Mouse (Mus musculus) C2C12 (cell line): ENCODE measurements at regions not wholly inside any gene's neighbourhood (a gene's known extent, or its start where the extent isn't known, plus 50 kb on each side); places are given as distances from the start of the nearest gene placed in this dataset.

Experiments
- H3K27me3 ChIP-seq: one replicate; pipeline ENCODE4 v1.6.1; 2011; ENCODE audit not compliant: control insufficient read depth, insufficient read depth, insufficient read length
- H3K36me3 ChIP-seq: one replicate; pipeline ENCODE4 v1.6.1; 2011; ENCODE audit not compliant: control insufficient read depth, insufficient read depth
- H3K4me3 ChIP-seq: one replicate; pipeline ENCODE4 v1.5.1; 2011; ENCODE audit warnings: mild to moderate bottlenecking, control low read depth; ENCODE audit not compliant: poor library complexity, insufficient read depth, severe bottlenecking
- H3K79me2 ChIP-seq: one replicate; pipeline ENCODE4 v1.6.1; 2011; ENCODE audit not compliant: control insufficient read depth, insufficient read depth
- H3K79me3 ChIP-seq: one replicate; pipeline ENCODE4 v1.6.1; 2011; ENCODE audit warnings: low read depth, control low read depth
- H3ac ChIP-seq: one replicate; pipeline ENCODE3; 2011; ENCODE audit warnings: low read depth; ENCODE audit not compliant: control insufficient read depth, insufficient read length
- CEBPB ChIP-seq: IDR thresholded peaks from one replicate; pipeline ENCODE4 v1.6.1; 2011; ENCODE audit warnings: low read depth, mild to moderate bottlenecking, control low read depth, moderate library complexity
- CTCF ChIP-seq: IDR thresholded peaks from one replicate; pipeline ENCODE4 v1.5.1; 2011; ENCODE audit not compliant: control insufficient read depth, insufficient read depth, insufficient read length
- FOSL1 ChIP-seq: IDR thresholded peaks from one replicate; pipeline ENCODE4 v1.8.0; 2011; ENCODE audit warnings: mild to moderate bottlenecking, low read length; ENCODE audit not compliant: poor library complexity, insufficient read depth, severe bottlenecking
- MAX ChIP-seq: IDR thresholded peaks from one replicate; pipeline ENCODE4 v1.6.1; 2011; ENCODE audit warnings: mild to moderate bottlenecking, control low read depth
- MYOD1 ChIP-seq: IDR thresholded peaks from one replicate; pipeline ENCODE4 v1.6.1; 2011; ENCODE audit warnings: low read depth; ENCODE audit not compliant: control insufficient read depth, insufficient read length
- MYOG ChIP-seq: IDR thresholded peaks from one replicate; pipeline ENCODE4 v1.6.1; 2011; ENCODE audit not compliant: control insufficient read depth, insufficient read length; ENCODE audit errors: extremely low read depth
- USF1 ChIP-seq: IDR thresholded peaks from one replicate; pipeline ENCODE4 v1.6.1; 2011; ENCODE audit warnings: low read depth, mild to moderate bottlenecking, control low read depth, moderate library complexity

DNA sequence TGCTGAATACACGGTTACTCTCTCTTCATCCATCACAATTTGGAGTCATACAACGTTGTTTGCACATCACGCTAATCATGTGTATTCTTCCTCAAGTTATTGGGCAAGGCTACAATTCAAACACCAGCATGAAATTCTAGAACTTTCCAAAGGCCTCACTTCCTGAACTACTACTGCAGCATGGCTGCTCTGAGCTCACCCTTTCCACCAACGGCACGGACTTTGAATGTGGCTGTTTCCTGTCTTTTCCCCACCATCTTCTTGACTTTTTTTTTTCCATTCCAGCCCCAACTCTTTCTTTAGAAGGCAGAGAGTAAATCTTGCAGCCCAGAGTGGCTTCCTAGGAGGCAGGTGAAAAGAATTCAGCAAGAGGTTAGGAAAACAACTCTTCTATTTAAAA is 129.2 kb upstream of the Lmo4 start:
- TF ChIP-seq USF1 = no peak
- no peak for TF ChIP-seq CTCF
- no peak for TF ChIP-seq MAX
- no peak for TF ChIP-seq FOSL1
- TF ChIP-seq MYOD1 = no peak
- no peak for TF ChIP-seq CEBPB
- TF ChIP-seq MYOG = no peak
- Histone ChIP-seq H3ac (no peak overlapping the region), H3K79me2 (no peaks in the 10 kb centered on the region), H3K4me3 (no peak overlapping the region), H3K79me3 (no peaks in the 10 kb centered on the region), H3K27me3 (no peaks in the 10 kb centered on the region), H3K36me3 (no peaks in the 10 kb centered on the region)

- no peaks in the 10 kb centered on the region for H3K79me2 ChIP-seq
- H3K4me3 ChIP-seq = no peak overlapping the region
- no peak overlapping the region for H3ac ChIP-seq
- no peaks in the 10 kb centered on the region for H3K27me3 ChIP-seq
- H3K36me3 ChIP-seq = no peaks in the 10 kb centered on the region
- H3K79me3 ChIP-seq = no peaks in the 10 kb centered on the region
- TF ChIP-seq FOSL1 = no peak
- no peak for TF ChIP-seq CEBPB
- TF ChIP-seq USF1 = no peak
- no peak for TF ChIP-seq CTCF
- TF ChIP-seq MAX = no peak
- TF ChIP-seq MYOD1 = no peak
- no peak for TF ChIP-seq MYOG
Measured at GRCm38 (mm10) chr3:144332353-144332752, 127.3 kb upstream of the Lmo4 start.

GRCm38 (mm10) chr3:144329117-144329516 is 124.1 kb upstream of the Lmo4 start:
- no peaks in the 10 kb centered on the region for H3K36me3 ChIP-seq
- H3K4me3 ChIP-seq = no peak overlapping the region
- no peak overlapping the region for H3ac ChIP-seq
- TF ChIP-seq CEBPB = no peak
- TF ChIP-seq MAX = no peak
- no peak for TF ChIP-seq MYOG
- TF ChIP-seq MYOD1 = no peak
- TF ChIP-seq USF1 = no peak
- no peak for TF ChIP-seq FOSL1
- no peak for TF ChIP-seq CTCF
- no peaks in the 10 kb centered on the region for H3K79me3 ChIP-seq
- H3K79me2 ChIP-seq = no peaks in the 10 kb centered on the region
- no peaks in the 10 kb centered on the region for H3K27me3 ChIP-seq

DNA sequence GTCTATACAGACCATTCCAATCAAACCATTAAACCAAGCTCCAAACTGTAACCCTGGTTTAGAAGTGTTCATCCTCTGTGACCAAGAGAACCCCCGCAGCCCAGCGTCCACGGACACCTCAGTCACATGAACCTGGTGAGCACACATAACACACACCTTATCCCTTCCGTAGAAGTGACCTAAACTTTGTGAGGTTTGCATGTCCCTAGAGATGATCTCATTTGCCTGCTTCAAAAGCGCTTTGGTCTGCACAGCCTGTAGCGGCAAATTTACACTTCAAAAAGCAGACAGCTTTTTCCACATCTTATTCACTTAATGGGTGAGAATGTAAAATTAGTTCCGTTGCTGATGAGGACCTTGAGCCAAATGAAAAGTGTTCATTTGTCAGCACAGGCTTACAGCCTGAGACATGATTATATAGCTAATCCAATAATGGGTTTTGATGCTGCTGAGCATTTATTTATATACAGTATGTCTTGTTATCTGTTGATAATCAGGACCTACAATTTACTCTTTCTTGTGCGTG is 122.3 kb upstream of the Lmo4 start:
- no peak overlapping the region for H3K4me3 ChIP-seq
- TF ChIP-seq CEBPB (no peak), MYOD1 (no peak), MAX (no peak), USF1 (no peak), FOSL1 (no peak), CTCF (no peak), MYOG (no peak)
- H3K79me3 ChIP-seq = no peaks in the 10 kb centered on the region
- H3K79me2 ChIP-seq = no peaks in the 10 kb centered on the region
- H3K36me3 ChIP-seq = no peaks in the 10 kb centered on the region
- H3ac ChIP-seq = no peak overlapping the region
- no peaks in the 10 kb centered on the region for H3K27me3 ChIP-seq

DNA sequence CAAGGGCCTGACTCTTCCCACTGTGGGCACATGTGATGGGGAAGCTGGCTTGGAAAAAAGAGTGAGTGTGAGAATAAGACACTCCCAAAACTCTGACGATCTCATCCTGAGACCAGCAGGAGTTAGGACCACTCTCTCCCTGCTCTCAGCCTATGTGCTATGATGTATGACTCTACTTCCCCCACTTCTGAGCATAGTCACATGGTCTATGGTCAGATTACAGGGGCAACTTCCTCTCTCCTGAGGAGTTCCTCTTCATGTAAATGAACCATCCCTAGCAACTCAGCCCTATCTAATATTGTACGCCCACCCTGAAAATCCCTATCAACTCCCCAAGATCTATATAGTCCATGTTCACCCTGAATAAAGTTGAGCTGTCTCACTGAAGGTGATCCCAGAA is 120.0 kb upstream of the Lmo4 start:
- no peak for TF ChIP-seq MAX
- TF ChIP-seq CTCF = no peak
- TF ChIP-seq MYOD1 = no peak
- TF ChIP-seq MYOG = no peak
- Histone ChIP-seq H3K36me3 (no peaks in the 10 kb centered on the region), H3K4me3 (no peak overlapping the region), H3ac (no peak overlapping the region), H3K79me3 (no peaks in the 10 kb centered on the region), H3K79me2 (no peaks in the 10 kb centered on the region), H3K27me3 (no peaks in the 10 kb centered on the region)

- TF ChIP-seq MAX = no peak
- TF ChIP-seq MYOG = no peak
- no peak for TF ChIP-seq FOSL1
- no peak for TF ChIP-seq USF1
- TF ChIP-seq CTCF = no peak
- TF ChIP-seq MYOD1 = no peak
- no peak for TF ChIP-seq CEBPB
- Histone ChIP-seq H3K4me3 (no peak overlapping the region), H3K36me3 (no peaks in the 10 kb centered on the region), H3K79me2 (no peaks in the 10 kb centered on the region), H3ac (no peak overlapping the region), H3K27me3 (no peaks in the 10 kb centered on the region), H3K79me3 (no peaks in the 10 kb centered on the region)
Measured at GRCm38 (mm10) chr3:144323524-144323923, 118.5 kb upstream of the Lmo4 start.
